Mouse (Mus musculus) E14TG2a.4 (cell line): ENCODE data around the gene Rdh9.
"Not testable (repeated sequence)": the region's sequence is repeated elsewhere in the genome, so short reads cannot be mapped to it uniquely, and the experiment has no call there.

ENCODE experiments used
- H3K27me3 ChIP-seq: 2 replicates; pipeline ENCODE4 v1.6.1; 2014; ENCODE audit warnings: low read length, control low read depth; ENCODE audit not compliant: insufficient read depth
- H3K36me3 ChIP-seq: 2 replicates; pipeline ENCODE4 v1.6.1; 2014; ENCODE audit warnings: low read length, control low read depth; ENCODE audit not compliant: insufficient read depth
- H3K4me1 ChIP-seq: replicated peaks from 2 replicates; pipeline ENCODE4 v1.6.1; 2014; ENCODE audit warnings: low read depth, low read length, control low read depth
- H3K4me3 ChIP-seq: replicated peaks from 2 replicates; pipeline ENCODE4 v1.5.1; 2014; ENCODE audit warnings: mild to moderate bottlenecking, low read length
- H3K9me3 ChIP-seq: 2 replicates; pipeline ENCODE4 v1.6.1; 2014; ENCODE audit warnings: low read length, control low read depth
- CTCF ChIP-seq: conservative IDR thresholded peaks from 2 replicates; pipeline ENCODE4 v1.5.1; 2014; ENCODE audit warnings: low read length
- NANOG ChIP-seq: IDR thresholded peaks from 2 replicates; pipeline ENCODE4 v1.6.1; 2014; ENCODE audit warnings: borderline replicate concordance, low read length, mixed read lengths
- POU5F1 ChIP-seq: IDR thresholded peaks from 2 replicates; pipeline ENCODE4 v1.6.1; 2014; ENCODE audit warnings: low read length, borderline replicate concordance

Rdh9 gene

GRCm38 (mm10) chr10:127750136-127750777 is 25.9 kb upstream of the Rdh9 start:
- Histone ChIP-seq H3K9me3 (no peaks in the 10 kb centered on the region), H3K4me3 (peak overlapping the region; percentile 72), H3K27me3 (peaks cover 19% of the 10 kb centered on the region), H3K4me1 (peaks cover 63% of the 10 kb centered on the region), H3K36me3 (peaks cover 19% of the 10 kb centered on the region)
- TF ChIP-seq NANOG (no peak), POU5F1 (no peak), CTCF (no peak)

- Histone ChIP-seq H3K4me1 (peaks cover 58% of the 10 kb centered on the region), H3K4me3 (peak within 1 kb of the TSS; percentile 72), H3K9me3 (no peaks in the 10 kb centered on the region), H3K27me3 (peaks cover 19% of the 10 kb centered on the region), H3K36me3 (peaks cover 8% of the 10 kb centered on the region; the same call in 1 of the 2 replicates)
- TF ChIP-seq NANOG (no peak), CTCF (no peak), POU5F1 (no peak)
Measured at GRCm38 (mm10) chr10:127751548-127751947, 24.6 kb upstream of the Rdh9 start, which contains the start of gene Gpr182. TSS of gene Gpr182 (minus strand) at chr10:127751732.

GRCm38 (mm10) chr10:127754566-127755166 is 21.5 kb upstream of the Rdh9 start:
- TF ChIP-seq NANOG = no peak
- TF ChIP-seq CTCF = no peak
- no peak for TF ChIP-seq POU5F1
- Histone ChIP-seq H3K36me3 (no peaks in the 10 kb centered on the region), H3K4me1 (peaks cover 29% of the 10 kb centered on the region), H3K4me3 (no peak overlapping the region), H3K9me3 (peaks cover 6% of the 10 kb centered on the region; the same call in 1 of the 2 replicates), H3K27me3 (peaks cover 19% of the 10 kb centered on the region)

- H3K36me3 ChIP-seq = no peaks in the 10 kb centered on the region
- TF ChIP-seq CTCF = no peak
- no peak for TF ChIP-seq NANOG
- TF ChIP-seq POU5F1 = no peak
- H3K9me3 ChIP-seq = peaks cover 6% of the 10 kb centered on the region; the same call in 1 of the 2 replicates
- H3K4me3 ChIP-seq = no peak overlapping the region
- H3K27me3 ChIP-seq = peaks cover 17% of the 10 kb centered on the region
- peaks cover 23% of the 10 kb centered on the region for H3K4me1 ChIP-seq
Measured at GRCm38 (mm10) chr10:127755246-127755645, 20.9 kb upstream of the Rdh9 start.

- peaks cover 17% of the 10 kb centered on the region for H3K4me1 ChIP-seq
- TF ChIP-seq POU5F1 = no peak
- no peak for TF ChIP-seq CTCF
- peak overlapping the region; percentile 37 for H3K4me3 ChIP-seq
- H3K27me3 ChIP-seq = peaks cover 10% of the 10 kb centered on the region
- no peaks in the 10 kb centered on the region for H3K36me3 ChIP-seq
- H3K9me3 ChIP-seq = peaks cover 6% of the 10 kb centered on the region; the same call in 1 of the 2 replicates
Measured at GRCm38 (mm10) chr10:127755770-127756468, 20.3 kb upstream of the Rdh9 start.

GRCm38 (mm10) chr10:127759181-127760110 is 16.7 kb upstream of the Rdh9 start, which contains the start of the genes Rdh1 and Rdh16f1:
TSS of gene Rdh1 (plus strand) at chr10:127759721.
TSS of gene Rdh16f1 (plus strand) at chr10:127759787.
- Histone ChIP-seq H3K4me3 (no peak within 1 kb of the TSS), H3K9me3 (peaks cover 6% of the 10 kb centered on the region; the same call in 1 of the 2 replicates), H3K27me3 (peaks cover 4% of the 10 kb centered on the region; the same call in 1 of the 2 replicates), H3K4me1 (peaks cover 9% of the 10 kb centered on the region), H3K36me3 (no peaks in the 10 kb centered on the region)
- TF ChIP-seq NANOG = no peak
- no peak for TF ChIP-seq POU5F1
- no peak for TF ChIP-seq CTCF

GRCm38 (mm10) chr10:127762926-127763325 is 13.3 kb upstream of the Rdh9 start:
- not testable (repeated sequence) for H3K36me3 ChIP-seq, H3K27me3 ChIP-seq, H3K4me3 ChIP-seq, H3K9me3 ChIP-seq, H3K4me1 ChIP-seq

GRCm38 (mm10) chr10:127763914-127764680 is 12.1 kb upstream of the Rdh9 start:
- H3K27me3 ChIP-seq = peaks cover 4% of the 10 kb centered on the region; the same call in 1 of the 2 replicates
- H3K4me3 ChIP-seq = no peak overlapping the region
- 0 out of 2 replicates have a peak, but pooled peaks cover 3% of the 10 kb centered on the region for H3K9me3 ChIP-seq
- no peaks in the 10 kb centered on the region for H3K4me1 ChIP-seq
- H3K36me3 ChIP-seq = no peaks in the 10 kb centered on the region
- TF ChIP-seq POU5F1 (no peak), CTCF (no peak), NANOG (no peak)
